In genomic region chr14:120496827-120497226, GRCm38 (mm10) we compare ENCODE assay signal across 24 mouse cellular contexts. TPM values are rescaled to one million over a fixed set of nuclear protein-coding genes. Genes with fewer than 3 reads are reported as not detected.
A peak's percentile ranks its signal among the peaks of the same experiment; 100 is the strongest.
DNase-seq lines count a peak whose midpoint lies in the region; ATAC-seq and TF ChIP-seq lines count a peak whose summit lies in the region.
"Had no signal": no experiment of that assay in that cellular context is flagged by ENCODE, and none has a peak within 500 bp of the region (broad histone marks: within the 10 kb centered on the region; RNA-seq: fewer than 3 reads in every experiment).

No protein-coding gene starts in this region.

- no peak for ATAC-seq in heart, embryonic 15.5 days (replicated peaks; ENCODE audit: insufficient number of reproducible peaks, insufficient read depth, low FRiP score, low read depth)
- ATAC-seq in hindbrain, embryonic 16.5 days = no peak
- ATAC-seq: forebrain, embryonic 14.5 days had no signal

- intact Hi-C loops in heart, postnatal 10 days (cut with DNase I) = no loop called here

- no peak for TF ChIP-seq POLR2A in testis, adult 2 months (IDR thresholded peaks at IDR 0.05; ENCODE audit: control insufficient read depth, low read depth, low read length)

- H3K4me1 ChIP-seq in heart, embryonic 15.5 days (replicated peaks) = peaks cover 27% of the 10 kb centered on the region
- H3K4me1 ChIP-seq in testis, adult 2 months (ENCODE audit: control insufficient read depth, insufficient read depth, low read length) = no peaks in the 10 kb centered on the region; the same call in none of the 2 replicates
- no peaks in the 10 kb centered on the region for H3K4me1 ChIP-seq in hindbrain, embryonic 16.5 days (ENCODE audit: control insufficient read depth, insufficient read depth, low read depth, low read length)
- H3K4me1 ChIP-seq: liver, embryonic 15.5 days had no signal

- peak overlapping the region; percentile 50 for H3K27ac ChIP-seq in heart, embryonic 15.5 days
- H3K27ac ChIP-seq in testis, adult 2 months (ENCODE audit: control insufficient read depth, insufficient read depth, low read depth, low read length) = peak overlapping the region; percentile 82
- no peak overlapping the region for H3K27ac ChIP-seq in hindbrain, embryonic 16.5 days (ENCODE audit: low read depth, low read length)
- H3K27ac ChIP-seq: hindbrain, embryonic 10.5 days; hindbrain, embryonic 15.5 days; limb, embryonic 12.5 days; liver, embryonic 15.5 days had no signal

- no peak for TF ChIP-seq CTCF in testis, adult 2 months (IDR thresholded peaks at IDR 0.05; ENCODE audit: control insufficient read depth, insufficient read depth, insufficient replicate concordance, low read depth, low read length)

- peak; percentile 67 for DNase-seq in heart, adult 11 months
- DNase-seq in heart, postnatal 10 days = no peak
- DNase-seq in heart, adult 9 months (ENCODE audit: low spot score in 2 of 2) = no peak
- DNase-seq in testis, postnatal 10 days (ENCODE audit: low spot score) = no peak
- DNase-seq: adrenal gland, adult 8-10 months; cerebellum, adult 2 months; cerebellum, postnatal 14 days; gastrocnemius, postnatal 25 days; kidney, adult 18-20 months; kidney, postnatal 4 days; layer of hippocampus, adult 9-11 months; lung, embryonic 14.5 days; lung, postnatal 36 days; midbrain, embryonic 14.5 days; thymus, postnatal 25 days had no signal

- no peak overlapping the region for H3K9ac ChIP-seq in heart, embryonic 15.5 days
- no peak overlapping the region for H3K9ac ChIP-seq in hindbrain, embryonic 16.5 days (ENCODE audit: low read depth, low read length)
- H3K9ac ChIP-seq: hindbrain, embryonic 15.5 days; kidney, embryonic 15.5 days; limb, embryonic 12.5 days; liver, embryonic 15.5 days; lung, embryonic 14.5 days had no signal

- 58% methylated on average over 5 of the region's 5 CpGs for WGBS in heart, embryonic 15.5 days
- WGBS in hindbrain, embryonic 16.5 days = 82% methylated on average over 5 of the region's 5 CpGs

- no peaks in the 10 kb centered on the region for H3K9me3 ChIP-seq in heart, embryonic 15.5 days (replicated peaks)
- H3K9me3 ChIP-seq in hindbrain, embryonic 16.5 days (ENCODE audit: control insufficient read depth, low read length) = no peaks in the 10 kb centered on the region
- H3K9me3 ChIP-seq: hindbrain, embryonic 10.5 days; hindbrain, embryonic 15.5 days; kidney, embryonic 15.5 days; limb, embryonic 12.5 days; liver, embryonic 15.5 days had no signal

- no peaks in the 10 kb centered on the region for H3K36me3 ChIP-seq in heart, embryonic 15.5 days
- no peaks in the 10 kb centered on the region for H3K36me3 ChIP-seq in testis, adult 2 months (ENCODE audit: control insufficient read depth, insufficient read depth, low read length)
- H3K36me3 ChIP-seq in hindbrain, embryonic 16.5 days (ENCODE audit: control insufficient read depth, insufficient read depth, low read length) = no peaks in the 10 kb centered on the region
- H3K36me3 ChIP-seq: hindbrain, embryonic 15.5 days; kidney, embryonic 15.5 days; limb, embryonic 12.5 days; liver, embryonic 15.5 days had no signal

- no peaks in the 10 kb centered on the region for H3K27me3 ChIP-seq in heart, embryonic 15.5 days
- H3K27me3 ChIP-seq in testis, adult 2 months (ENCODE audit: control insufficient read depth, insufficient read depth, low read length) = no peaks in the 10 kb centered on the region
- no peaks in the 10 kb centered on the region for H3K27me3 ChIP-seq in hindbrain, embryonic 16.5 days (replicated peaks; ENCODE audit: control insufficient read depth, insufficient read depth, low read length)
- H3K27me3 ChIP-seq: hindbrain, embryonic 15.5 days; kidney, embryonic 15.5 days; limb, embryonic 12.5 days; liver, embryonic 15.5 days had no signal

- no peak overlapping the region for H3K4me2 ChIP-seq in heart, embryonic 15.5 days
- H3K4me2 ChIP-seq in hindbrain, embryonic 16.5 days (ENCODE audit: low read length) = no peak overlapping the region
- H3K4me2 ChIP-seq: hindbrain, embryonic 15.5 days; kidney, embryonic 15.5 days; limb, embryonic 12.5 days; liver, embryonic 15.5 days; lung, embryonic 14.5 days had no signal

- no peak overlapping the region for H3K4me3 ChIP-seq in heart, embryonic 15.5 days
- no peak overlapping the region for H3K4me3 ChIP-seq in testis, adult 2 months (ENCODE audit: control insufficient read depth, low read depth, low read length)
- no peak overlapping the region for H3K4me3 ChIP-seq in hindbrain, embryonic 16.5 days (ENCODE audit: low read length)
- H3K4me3 ChIP-seq: hindbrain, embryonic 10.5 days; hindbrain, embryonic 15.5 days; kidney, embryonic 15.5 days; limb, embryonic 12.5 days; liver, embryonic 15.5 days had no signal

RNA-seq across cellular contexts. Expression of gene Rap2a, which starts 18.6 kb away (rescaled TPM):
- total RNA-seq in heart, postnatal 10 days (2021) = 10 to 100 TPM; 20.2 to 24.0 TPM
- polyA plus RNA-seq in heart, embryonic 15.5 days (2015; fragmentation: Nextera tagmentation; extraction: Ambion mirVana) = 11.1 and 13.8 TPM in 2 replicates
- polyA plus RNA-seq in testis, adult 2 months (2012; rRNA removed) = 4.0 and 4.2 TPM in 2 replicates
- polyA plus RNA-seq in hindbrain, embryonic 16.5 days (2015; fragmentation: Nextera tagmentation; extraction: Ambion mirVana) = 9.8 and 11.9 TPM in 2 replicates
